Mouse (Mus musculus): ENCODE measurements around the gene Tmem223. TPM values are rescaled to one million over a fixed set of nuclear protein-coding genes. Genes with fewer than 3 reads are reported as not detected.
"Not testable (repeated sequence)": the region's sequence is repeated elsewhere in the genome, so short reads cannot be mapped to it uniquely, and the experiment has no call there.

Gene Tmem223
- polyA plus RNA-seq, 1 experiment from 2014 or later, result 197 TPM

GRCm38 (mm10) chr19:8725081-8725613, 45.6 kb upstream of the Tmem223 start:
- ATAC-seq (replicated peaks; ENCODE audit: insufficient number of reproducible peaks, low FRiP score, low TSS enrichment, low read depth) (no peak), DNase-seq (ENCODE audit: low spot score) (no peak)
- no peak overlapping the region for H3K27ac ChIP-seq (replicated peaks; ENCODE audit: low read depth, low read length)
- peak overlapping the region; percentile 52 for H3K4me3 ChIP-seq (ENCODE audit: low read depth, low read length)
- peak overlapping the region; percentile 66 for H3K4me2 ChIP-seq (ENCODE audit: low read depth, low read length)
- WGBS, result 54% methylated on average over 4 of the region's 4 CpGs
- peak overlapping the region; percentile 90 for H3K9ac ChIP-seq (replicated peaks; ENCODE audit: low read length)
- no peaks in the 10 kb centered on the region for H3K4me1 ChIP-seq (ENCODE audit: control insufficient read depth, insufficient read depth, low read length)
- H3K36me3 ChIP-seq (replicated peaks; ENCODE audit: control insufficient read depth, insufficient read depth, low read depth, low read length), result peaks cover 21% of the 10 kb centered on the region
- no peaks in the 10 kb centered on the region for H3K27me3 ChIP-seq (ENCODE audit: control insufficient read depth, insufficient read depth, low read length)
- no peaks in the 10 kb centered on the region for H3K9me3 ChIP-seq (replicated peaks; ENCODE audit: control insufficient read depth, low read length)

- Histone ChIP-seq H3K9me3 (replicated peaks; ENCODE audit: control insufficient read depth, low read length) (no peaks in the 10 kb centered on the region), H3K36me3 (replicated peaks; ENCODE audit: control insufficient read depth, insufficient read depth, low read depth, low read length) (peaks cover 21% of the 10 kb centered on the region), H3K27me3 (ENCODE audit: control insufficient read depth, insufficient read depth, low read length) (no peaks in the 10 kb centered on the region), H3K4me2 (ENCODE audit: low read depth, low read length) (no peak overlapping the region), H3K9ac (replicated peaks; ENCODE audit: low read length) (no peak overlapping the region), H3K4me1 (ENCODE audit: control insufficient read depth, insufficient read depth, low read length) (no peaks in the 10 kb centered on the region), H3K4me3 (ENCODE audit: low read depth, low read length) (no peak overlapping the region), H3K27ac (replicated peaks; ENCODE audit: low read depth, low read length) (no peak overlapping the region; the same call in 1 of the 2 replicates)
- no peak for ATAC-seq (replicated peaks; ENCODE audit: insufficient number of reproducible peaks, low FRiP score, low TSS enrichment, low read depth)
- DNase-seq (ENCODE audit: low spot score), result no peak
- 18% methylated on average over 3 of the region's 3 CpGs for WGBS
Measured at GRCm38 (mm10) chr19:8726609-8727390, 44.0 kb upstream of the Tmem223 start.

GRCm38 (mm10) chr19:8727495-8728114, 43.2 kb upstream of the Tmem223 start:
- no peak overlapping the region for H3K9ac ChIP-seq (replicated peaks; ENCODE audit: low read length)
- H3K9me3 ChIP-seq (replicated peaks; ENCODE audit: control insufficient read depth, low read length), result no peaks in the 10 kb centered on the region
- H3K36me3 ChIP-seq (replicated peaks; ENCODE audit: control insufficient read depth, insufficient read depth, low read depth, low read length), result peaks cover 21% of the 10 kb centered on the region
- no peak for ATAC-seq (replicated peaks; ENCODE audit: insufficient number of reproducible peaks, low FRiP score, low TSS enrichment, low read depth)
- H3K4me2 ChIP-seq (ENCODE audit: low read depth, low read length), result no peak overlapping the region
- WGBS, result 25% methylated on average over 5 of the region's 5 CpGs
- H3K27me3 ChIP-seq (ENCODE audit: control insufficient read depth, insufficient read depth, low read length), result no peaks in the 10 kb centered on the region
- H3K4me1 ChIP-seq (ENCODE audit: control insufficient read depth, insufficient read depth, low read length), result no peaks in the 10 kb centered on the region
- no peak for DNase-seq (ENCODE audit: low spot score)
- no peak overlapping the region for H3K4me3 ChIP-seq (ENCODE audit: low read depth, low read length)
- no peak overlapping the region for H3K27ac ChIP-seq (replicated peaks; ENCODE audit: low read depth, low read length)

GRCm38 (mm10) chr19:8728335-8729099, 42.3 kb upstream of the Tmem223 start:
- 53% methylated on average over 3 of the region's 3 CpGs for WGBS
- not testable (repeated sequence) for ATAC-seq (replicated peaks; ENCODE audit: insufficient number of reproducible peaks, low FRiP score, low TSS enrichment, low read depth)

GRCm38 (mm10) chr19:8734334-8734733, 36.5 kb upstream of the Tmem223 start:
- Histone ChIP-seq H3K27ac (replicated peaks; ENCODE audit: low read depth, low read length) (no peak overlapping the region), H3K27me3 (ENCODE audit: control insufficient read depth, insufficient read depth, low read length) (no peaks in the 10 kb centered on the region), H3K4me1 (ENCODE audit: control insufficient read depth, insufficient read depth, low read length) (no peaks in the 10 kb centered on the region), H3K4me2 (ENCODE audit: low read depth, low read length) (no peak overlapping the region), H3K4me3 (ENCODE audit: low read depth, low read length) (no peak overlapping the region), H3K36me3 (replicated peaks; ENCODE audit: control insufficient read depth, insufficient read depth, low read depth, low read length) (no peaks in the 10 kb centered on the region), H3K9me3 (replicated peaks; ENCODE audit: control insufficient read depth, low read length) (no peaks in the 10 kb centered on the region), H3K9ac (replicated peaks; ENCODE audit: low read length) (no peak overlapping the region)
- WGBS, result 78% methylated on average over 3 of the region's 3 CpGs
- no peak for ATAC-seq (replicated peaks; ENCODE audit: insufficient number of reproducible peaks, low FRiP score, low TSS enrichment, low read depth)
- DNase-seq (ENCODE audit: low spot score), result no peak

More at GRCm38 (mm10) chr19:8728335-8729099, 42.3 kb upstream of the Tmem223 start:
- H3K4me3 ChIP-seq (ENCODE audit: low read depth, low read length); H3K4me1 ChIP-seq (ENCODE audit: control insufficient read depth, insufficient read depth, low read length); H3K9me3 ChIP-seq (replicated peaks; ENCODE audit: control insufficient read depth, low read length); H3K27ac ChIP-seq (replicated peaks; ENCODE audit: low read depth, low read length); H3K4me2 ChIP-seq (ENCODE audit: low read depth, low read length); DNase-seq (ENCODE audit: low spot score); H3K9ac ChIP-seq (replicated peaks; ENCODE audit: low read length); H3K27me3 ChIP-seq (ENCODE audit: control insufficient read depth, insufficient read depth, low read length): not testable (repeated sequence)
- H3K36me3 ChIP-seq (replicated peaks; ENCODE audit: control insufficient read depth, insufficient read depth, low read depth, low read length), result peaks cover 21% of the 10 kb centered on the region

GRCm38 (mm10) chr19:8735389-8736159, 35.2 kb upstream of the Tmem223 start, which contains the start of gene Wdr74:
Gene Wdr74, plus strand, starts transcription at chr19:8735827.
- H3K4me3 ChIP-seq (ENCODE audit: low read depth, low read length), result peak within 1 kb of the TSS; percentile 92
- DNase-seq (ENCODE audit: low spot score) (peak; percentile 96), ATAC-seq (replicated peaks; ENCODE audit: insufficient number of reproducible peaks, low FRiP score, low TSS enrichment, low read depth) (peak; percentile 83)
- peaks cover 1% of the 10 kb centered on the region; the same call in 1 of the 2 replicates for H3K4me1 ChIP-seq (ENCODE audit: control insufficient read depth, insufficient read depth, low read length)
- peak within 1 kb of the TSS; percentile 83 for H3K4me2 ChIP-seq (ENCODE audit: low read depth, low read length)
- H3K27ac ChIP-seq (replicated peaks; ENCODE audit: low read depth, low read length), result peak within 1 kb of the TSS; percentile 32; the same call in 1 of the 2 replicates
- WGBS, result under 1% methylated on average over 32 of the region's 32 CpGs
- H3K9ac ChIP-seq (replicated peaks; ENCODE audit: low read length), result peak within 1 kb of the TSS; percentile 79
- no peaks in the 10 kb centered on the region for H3K9me3 ChIP-seq (replicated peaks; ENCODE audit: control insufficient read depth, low read length)
- no peaks in the 10 kb centered on the region for H3K27me3 ChIP-seq (ENCODE audit: control insufficient read depth, insufficient read depth, low read length)
- H3K36me3 ChIP-seq (replicated peaks; ENCODE audit: control insufficient read depth, insufficient read depth, low read depth, low read length), result no peaks in the 10 kb centered on the region; the same call in 1 of the 2 replicates

- ATAC-seq (replicated peaks; ENCODE audit: insufficient number of reproducible peaks, low FRiP score, low TSS enrichment, low read depth) (peak; percentile 25; the same call in 1 of the 2 replicates), DNase-seq (ENCODE audit: low spot score) (no peak)
- peaks cover 2% of the 10 kb centered on the region; the same call in 1 of the 2 replicates for H3K4me1 ChIP-seq (ENCODE audit: control insufficient read depth, insufficient read depth, low read length)
Measured at GRCm38 (mm10) chr19:8736160-8736467, 34.7 kb upstream of the Tmem223 start.

More at GRCm38 (mm10) chr19:8736160-8736467, 34.7 kb upstream of the Tmem223 start:
- WGBS, result 3% methylated on average over 11 of the region's 11 CpGs
- H3K36me3 ChIP-seq (replicated peaks; ENCODE audit: control insufficient read depth, insufficient read depth, low read depth, low read length), result no peaks in the 10 kb centered on the region; the same call in 1 of the 2 replicates
- peak overlapping the region; percentile 92 for H3K4me3 ChIP-seq (ENCODE audit: low read depth, low read length)
- H3K9me3 ChIP-seq (replicated peaks; ENCODE audit: control insufficient read depth, low read length), result no peaks in the 10 kb centered on the region
- H3K9ac ChIP-seq (replicated peaks; ENCODE audit: low read length), result peak overlapping the region; percentile 79
- H3K27me3 ChIP-seq (ENCODE audit: control insufficient read depth, insufficient read depth, low read length), result no peaks in the 10 kb centered on the region
- peak overlapping the region; percentile 83 for H3K4me2 ChIP-seq (ENCODE audit: low read depth, low read length)
- H3K27ac ChIP-seq (replicated peaks; ENCODE audit: low read depth, low read length), result no peak overlapping the region; the same call in 1 of the 2 replicates
